In genomic region chr2:84714422-84714810, GRCm38 (mm10) we compare ENCODE assay signal across 8 mouse cellular contexts. TPM values are rescaled to one million over a fixed set of nuclear protein-coding genes. Genes with fewer than 3 reads are reported as not detected.
DNase-seq lines count a peak whose midpoint lies in the region; ATAC-seq and TF ChIP-seq lines count a peak whose summit lies in the region.

No protein-coding gene starts in this region.

- DNase-seq in cerebellum, adult 2 months, result no peak
- DNase-seq in cerebellum, adult 11-12 months, result no peak
- DNase-seq in spleen, adult 2 months (ENCODE audit: low read depth in 1 of 2, low spot score in 2 of 2), result no peak
- no peak for DNase-seq in spleen, postnatal 36 days (ENCODE audit: low spot score in 2 of 2)
- no peak for DNase-seq in limb, embryonic 11.5 days (ENCODE audit: low spot score)
- DNase-seq in ovary, postnatal 36 days (ENCODE audit: low spot score), result no peak
- no peak for DNase-seq in right cerebral cortex, postnatal 4 days

- TF ChIP-seq POLR2A in cerebellum, adult 2 months (IDR thresholded peaks at IDR 0.05; ENCODE audit: borderline replicate concordance, insufficient read depth, low read length), result no peak
- TF ChIP-seq POLR2A in spleen, adult 2 months (IDR thresholded peaks at IDR 0.05; ENCODE audit: low read depth, low read length), result no peak
- TF ChIP-seq POLR2A in small intestine, adult 2 months (IDR thresholded peaks at IDR 0.05; ENCODE audit: low read depth, low read length), result no peak

- H3K4me2 ChIP-seq in limb, embryonic 11.5 days (ENCODE audit: low read depth, severe bottlenecking), result peak overlapping the region; percentile 53

- peak overlapping the region; percentile 55 for H3K27ac ChIP-seq in cerebellum, adult 2 months (ENCODE audit: insufficient read depth, low read length)
- H3K27ac ChIP-seq in spleen, adult 2 months (ENCODE audit: insufficient read depth, low read length), result peak overlapping the region; percentile 93
- peak overlapping the region; percentile 96 for H3K27ac ChIP-seq in limb, embryonic 11.5 days (replicated peaks; ENCODE audit: low read depth, low read length)
- peak overlapping the region; percentile 90 for H3K27ac ChIP-seq in small intestine, adult 2 months (ENCODE audit: insufficient read depth, low read depth, low read length)

- peak overlapping the region; percentile 86 for H3K9ac ChIP-seq in limb, embryonic 11.5 days (ENCODE audit: low read length)

- H3K27me3 ChIP-seq in cerebellum, adult 2 months (ENCODE audit: control insufficient read depth, insufficient read depth, low read length), result no peaks in the 10 kb centered on the region
- no peaks in the 10 kb centered on the region for H3K27me3 ChIP-seq in spleen, adult 2 months (ENCODE audit: control insufficient read depth, insufficient read depth, low read length)
- H3K27me3 ChIP-seq in limb, embryonic 11.5 days (ENCODE audit: control insufficient read depth, insufficient read depth, low read length), result no peaks in the 10 kb centered on the region
- H3K27me3 ChIP-seq in small intestine, adult 2 months (ENCODE audit: control insufficient read depth, insufficient read depth, low read length), result no peaks in the 10 kb centered on the region

- under 1% methylated on average over 26 of the region's 26 CpGs for WGBS in cerebellum, adult 2 months
- WGBS in spleen, adult 2 months, result 0% methylated on average over 23 of the region's 26 CpGs
- WGBS in limb, embryonic 11.5 days, result 3% methylated on average over 24 of the region's 26 CpGs
- under 1% methylated on average over 25 of the region's 26 CpGs for WGBS in small intestine, adult 2 months

- H3K9me3 ChIP-seq in limb, embryonic 11.5 days (ENCODE audit: control insufficient read depth, low read length), result no peaks in the 10 kb centered on the region

- TF ChIP-seq CTCF in cerebellum, adult 2 months (IDR thresholded peaks at IDR 0.05; ENCODE audit: borderline replicate concordance, insufficient read depth, low read depth, low read length), result no peak
- no peak for TF ChIP-seq CTCF in spleen, adult 2 months (IDR thresholded peaks at IDR 0.05; ENCODE audit: extremely low read depth, insufficient read depth, insufficient read length, insufficient replicate concordance)
- TF ChIP-seq CTCF in small intestine, adult 2 months (IDR thresholded peaks at IDR 0.05; ENCODE audit: extremely low read depth, insufficient read length, insufficient replicate concordance, low read depth, low read length), result no peak

- ATAC-seq in limb, embryonic 11.5 days (ENCODE audit: insufficient number of reproducible peaks, low FRiP score, low TSS enrichment, low read depth), result peak; percentile 19

- peaks cover 8% of the 10 kb centered on the region for H3K36me3 ChIP-seq in spleen, adult 2 months (ENCODE audit: control insufficient read depth, insufficient read depth, low read length)
- H3K36me3 ChIP-seq in limb, embryonic 11.5 days (ENCODE audit: control insufficient read depth, insufficient read depth, low read length), result peaks cover 2% of the 10 kb centered on the region; the same call in 1 of the 2 replicates
- peaks cover 11% of the 10 kb centered on the region for H3K36me3 ChIP-seq in small intestine, adult 2 months (ENCODE audit: control insufficient read depth, insufficient read depth, low read length)

- peaks cover 6% of the 10 kb centered on the region; the same call in 1 of the 2 replicates for H3K4me1 ChIP-seq in cerebellum, adult 2 months (ENCODE audit: control insufficient read depth, insufficient read depth, low read length)
- H3K4me1 ChIP-seq in spleen, adult 2 months (ENCODE audit: control insufficient read depth, insufficient read depth, insufficient read length), result peaks cover 3% of the 10 kb centered on the region
- H3K4me1 ChIP-seq in limb, embryonic 11.5 days (ENCODE audit: control insufficient read depth, insufficient read depth, low read length), result 0 out of 2 replicates have a peak, but pooled peaks cover 3% of the 10 kb centered on the region
- H3K4me1 ChIP-seq in small intestine, adult 2 months (ENCODE audit: control insufficient read depth, insufficient read depth, insufficient read length, low read length), result peaks cover 6% of the 10 kb centered on the region; the same call in 1 of the 2 replicates

- H3K4me3 ChIP-seq in cerebellum, adult 2 months (replicated peaks; ENCODE audit: insufficient read depth, low read depth, low read length), result peak overlapping the region; percentile 83
- peak overlapping the region; percentile 76 for H3K4me3 ChIP-seq in spleen, adult 2 months (ENCODE audit: extremely low read depth, insufficient read depth, insufficient read length)
- peak overlapping the region; percentile 90 for H3K4me3 ChIP-seq in limb, embryonic 11.5 days (ENCODE audit: low read depth, low read length)
- H3K4me3 ChIP-seq in small intestine, adult 2 months (ENCODE audit: low read depth, low read length), result peak overlapping the region; percentile 87

RNA-seq across cellular contexts. Expression of gene Zdhhc5, which starts 0.6 kb away (rescaled TPM):
- 37.4 and 38.4 TPM in 2 replicates for polyA plus RNA-seq in cerebellum, adult 2 months (2012; rRNA removed)
- 24.2 and 27.1 TPM in 2 replicates for polyA plus RNA-seq in spleen, adult 2 months (2012; rRNA removed)
- polyA plus RNA-seq in limb, embryonic 11.5 days (2014; fragmentation: Nextera tagmentation; extraction: Ambion mirVana), result 31.1 and 32.6 TPM in 2 replicates
- polyA plus RNA-seq in small intestine, adult 2 months (2012; rRNA removed), result 23.2 and 46.1 TPM in 2 replicates

RNA-seq across cellular contexts. Expression of gene Clp1, which starts 12.7 kb away (rescaled TPM):
- polyA plus RNA-seq in cerebellum, adult 2 months (2012; rRNA removed), result 12.0 and 12.7 TPM in 2 replicates
- 12.8 and 13.3 TPM in 2 replicates for polyA plus RNA-seq in spleen, adult 2 months (2012; rRNA removed)
- 57.3 and 57.6 TPM in 2 replicates for polyA plus RNA-seq in limb, embryonic 11.5 days (2014; fragmentation: Nextera tagmentation; extraction: Ambion mirVana)
- 4.3 and 11.4 TPM in 2 replicates for polyA plus RNA-seq in small intestine, adult 2 months (2012; rRNA removed)

RNA-seq across cellular contexts. Expression of gene Ypel4, which starts 19.4 kb away (rescaled TPM):
- polyA plus RNA-seq in cerebellum, adult 2 months (2012; rRNA removed), result 164 and 171 TPM in 2 replicates
- 28.2 and 42.6 TPM in 2 replicates for polyA plus RNA-seq in spleen, adult 2 months (2012; rRNA removed)
- polyA plus RNA-seq in limb, embryonic 11.5 days (2014; fragmentation: Nextera tagmentation; extraction: Ambion mirVana), result 7.4 and 9.9 TPM in 2 replicates
- 0.57 and 2.4 TPM in 2 replicates for polyA plus RNA-seq in small intestine, adult 2 months (2012; rRNA removed)

RNA-seq across cellular contexts. Expression of gene Gm19426, which starts 29.0 kb away (rescaled TPM):
- 3.0 and 3.4 TPM in 2 replicates for polyA plus RNA-seq in cerebellum, adult 2 months (2012; rRNA removed)
- 0.28 and 0.32 TPM in 2 replicates for polyA plus RNA-seq in spleen, adult 2 months (2012; rRNA removed)
- polyA plus RNA-seq in limb, embryonic 11.5 days (2014; fragmentation: Nextera tagmentation; extraction: Ambion mirVana), result 4.6 and 6.1 TPM in 2 replicates
- 0.18 and 0.25 TPM in 2 replicates for polyA plus RNA-seq in small intestine, adult 2 months (2012; rRNA removed)

RNA-seq across cellular contexts. Expression of gene Tmx2, which starts 35.5 kb away (rescaled TPM):
- polyA plus RNA-seq in cerebellum, adult 2 months (2012; rRNA removed), result 450 and 454 TPM in 2 replicates
- 25.3 and 32.3 TPM in 2 replicates for polyA plus RNA-seq in spleen, adult 2 months (2012; rRNA removed)
- polyA plus RNA-seq in limb, embryonic 11.5 days (2014; fragmentation: Nextera tagmentation; extraction: Ambion mirVana), result 129 TPM in 2 replicates
- 15.5 and 17.4 TPM in 2 replicates for polyA plus RNA-seq in small intestine, adult 2 months (2012; rRNA removed)
